Mouse (Mus musculus) neural tube, embryonic 14.5 days (tissue): Measurements from ENCODE around the gene Arid1b. TPM values are rescaled to one million over a fixed set of nuclear protein-coding genes. Genes with fewer than 3 reads are reported as not detected.
A peak's percentile ranks its signal among the peaks of the same experiment; 100 is the strongest.

Experiments used
- ATAC-seq: fragments of 200-750 bp; cut with Nextera tagmentation; 2 replicates; pipeline ENCODE4 v1.8.0; 2017; ENCODE audit warnings: low read depth, mild to moderate bottlenecking, moderate TSS enrichment, moderate library complexity
- H3K27ac ChIP-seq: fragments of 300-500 bp; sonication (generic); 2 replicates; pipeline ENCODE4 v1.5.1; 2014; ENCODE audit warnings: low read depth, mild to moderate bottlenecking, control low read depth, low read length, moderate library complexity, mixed read lengths
- H3K27me3 ChIP-seq: fragments of 300-500 bp; sonication (generic); 2 replicates; pipeline ENCODE4 v1.6.1; 2014; ENCODE audit warnings: low read length; ENCODE audit not compliant: control insufficient read depth, insufficient read depth
- H3K36me3 ChIP-seq: fragments of 300-500 bp; sonication (generic); 2 replicates; pipeline ENCODE4 v1.6.1; 2014; ENCODE audit warnings: low read length, mixed read lengths; ENCODE audit not compliant: control insufficient read depth, insufficient read depth
- H3K4me1 ChIP-seq: fragments of 300-500 bp; sonication (generic); 2 replicates; pipeline ENCODE4 v1.6.1; 2014; ENCODE audit warnings: low read length; ENCODE audit not compliant: control insufficient read depth, insufficient read depth
- H3K4me2 ChIP-seq: fragments of 300-500 bp; sonication (generic); 2 replicates; pipeline ENCODE4 v1.6.1; 2014; ENCODE audit warnings: mild to moderate bottlenecking, low read depth, low read length, control low read depth
- H3K4me3 ChIP-seq: fragments of 300-500 bp; sonication (generic); 2 replicates; pipeline ENCODE4 v1.5.1; 2014; ENCODE audit warnings: low read depth, low read length, control low read depth, mixed read lengths
- H3K9ac ChIP-seq: fragments of 300-500 bp; sonication (generic); replicated peaks from 2 replicates; pipeline ENCODE4 v1.6.1; 2014; ENCODE audit warnings: low read depth, mild to moderate bottlenecking, control low read depth, low read length, mixed read lengths
- H3K9me3 ChIP-seq: fragments of 300-500 bp; sonication (generic); 2 replicates; pipeline ENCODE4 v1.6.1; 2016; ENCODE audit warnings: low read length; ENCODE audit not compliant: control insufficient read depth
- WGBS: fragments of 180-500 bp; shearing (Covaris S2); extraction: QIAGEN DNeasy Blood & Tissue Kit; methylation state at CpG from one replicate; pipeline ENCODE4 v1.1.7; 2014; 5-methylcytosine and 5-hydroxymethylcytosine counted together
- polyA plus RNA-seq: library from polyadenylated mRNA; unstranded; fragments of >200 nt; fragmentation: Nextera tagmentation; extraction: Ambion mirVana; gene quantifications from 2 replicates; pipeline ENCODE4 v1.2.1, GENCODE M21; 2014

Arid1b gene
- polyA plus RNA-seq, 1 experiment from 2014 or later, result 22.2 TPM

GRCm38 (mm10) chr17:5216965-5217546, 222.9 kb downstream of the Arid1b start:
- ATAC-seq, result no peak
- 41% methylated on average over 10 of the region's 10 CpGs for WGBS

GRCm38 (mm10) chr17:5217852-5218845, 224.0 kb downstream of the Arid1b start:
- peak; percentile 44; the same call in 1 of the 2 replicates for ATAC-seq
- no peaks in the 10 kb centered on the region for H3K36me3 ChIP-seq
- no peaks in the 10 kb centered on the region for H3K9me3 ChIP-seq
- no peak overlapping the region for H3K4me2 ChIP-seq
- peaks cover 51% of the 10 kb centered on the region for H3K4me1 ChIP-seq
- no peak overlapping the region for H3K27ac ChIP-seq
- no peak overlapping the region for H3K9ac ChIP-seq
- H3K27me3 ChIP-seq, result no peaks in the 10 kb centered on the region
- H3K4me3 ChIP-seq, result no peak overlapping the region
- WGBS, result 80% methylated on average over 9 of the region's 9 CpGs

More at GRCm38 (mm10) chr17:5216965-5217546, 222.9 kb downstream of the Arid1b start:
- Histone ChIP-seq H3K9ac (no peak overlapping the region), H3K4me3 (no peak overlapping the region), H3K36me3 (no peaks in the 10 kb centered on the region), H3K4me2 (no peak overlapping the region), H3K27ac (no peak overlapping the region), H3K27me3 (no peaks in the 10 kb centered on the region), H3K9me3 (no peaks in the 10 kb centered on the region), H3K4me1 (peaks cover 59% of the 10 kb centered on the region)

GRCm38 (mm10) chr17:5218955-5219557, 224.9 kb downstream of the Arid1b start:
- WGBS, result 75% methylated on average over 6 of the region's 6 CpGs
- Histone ChIP-seq H3K9ac (no peak overlapping the region), H3K36me3 (no peaks in the 10 kb centered on the region), H3K27ac (no peak overlapping the region), H3K4me2 (no peak overlapping the region), H3K4me3 (no peak overlapping the region), H3K27me3 (no peaks in the 10 kb centered on the region), H3K4me1 (peaks cover 43% of the 10 kb centered on the region), H3K9me3 (no peaks in the 10 kb centered on the region)
- no peak for ATAC-seq

- WGBS, result 19% methylated on average over 8 of the region's 8 CpGs
- H3K4me2 ChIP-seq, result no peak overlapping the region
- no peaks in the 10 kb centered on the region for H3K9me3 ChIP-seq
- no peak overlapping the region for H3K9ac ChIP-seq
- H3K27ac ChIP-seq, result peak overlapping the region; percentile 62
- ATAC-seq, result peak; percentile 19; the same call in 1 of the 2 replicates
- H3K4me3 ChIP-seq, result no peak overlapping the region
- no peaks in the 10 kb centered on the region for H3K36me3 ChIP-seq
- no peaks in the 10 kb centered on the region for H3K27me3 ChIP-seq
- H3K4me1 ChIP-seq, result peaks cover 33% of the 10 kb centered on the region
Measured at GRCm38 (mm10) chr17:5221041-5221440, 226.9 kb downstream of the Arid1b start.

- Histone ChIP-seq H3K9ac (no peak overlapping the region), H3K4me3 (no peak overlapping the region), H3K4me2 (no peak overlapping the region), H3K4me1 (peaks cover 34% of the 10 kb centered on the region), H3K27me3 (no peaks in the 10 kb centered on the region), H3K36me3 (no peaks in the 10 kb centered on the region), H3K9me3 (no peaks in the 10 kb centered on the region), H3K27ac (peak overlapping the region; percentile 62; the same call in 1 of the 2 replicates)
- WGBS, result 31% methylated on average over 4 of the region's 4 CpGs
- no peak for ATAC-seq
Measured at GRCm38 (mm10) chr17:5221558-5221957, 227.4 kb downstream of the Arid1b start.

GRCm38 (mm10) chr17:5222827-5223226, 228.7 kb downstream of the Arid1b start:
- ATAC-seq, result no peak
- Histone ChIP-seq H3K27ac (no peak overlapping the region), H3K36me3 (no peaks in the 10 kb centered on the region), H3K4me2 (no peak overlapping the region), H3K4me1 (peaks cover 41% of the 10 kb centered on the region), H3K9me3 (no peaks in the 10 kb centered on the region), H3K9ac (no peak overlapping the region), H3K4me3 (no peak overlapping the region), H3K27me3 (no peaks in the 10 kb centered on the region)
- WGBS, result 25% methylated on average over 2 of the region's 2 CpGs

- Histone ChIP-seq H3K4me3 (no peak overlapping the region), H3K4me2 (no peak overlapping the region), H3K36me3 (no peaks in the 10 kb centered on the region), H3K9me3 (no peaks in the 10 kb centered on the region), H3K9ac (no peak overlapping the region), H3K27me3 (no peaks in the 10 kb centered on the region), H3K4me1 (peaks cover 43% of the 10 kb centered on the region), H3K27ac (no peak overlapping the region)
- ATAC-seq, result no peak
- 85% methylated on average over 4 of the region's 4 CpGs for WGBS
Measured at GRCm38 (mm10) chr17:5224932-5225331, 230.8 kb downstream of the Arid1b start.

GRCm38 (mm10) chr17:5227136-5227535, 233.0 kb downstream of the Arid1b start:
- Histone ChIP-seq H3K4me3 (no peak overlapping the region), H3K27me3 (no peaks in the 10 kb centered on the region), H3K4me2 (no peak overlapping the region), H3K36me3 (no peaks in the 10 kb centered on the region), H3K27ac (no peak overlapping the region), H3K9me3 (no peaks in the 10 kb centered on the region), H3K4me1 (peaks cover 24% of the 10 kb centered on the region), H3K9ac (no peak overlapping the region)
- 69% methylated on average over 6 of the region's 6 CpGs for WGBS
- no peak for ATAC-seq
